Mouse (Mus musculus) embryonic facial prominence, embryonic 14.5 days (tissue): Measurements from ENCODE around the gene Msh5. TPM values are rescaled to one million over a fixed set of nuclear protein-coding genes. Genes with fewer than 3 reads are reported as not detected.

ENCODE experiments used
- ATAC-seq: fragments of 200-750 bp; cut with Nextera tagmentation; 2 replicates; pipeline ENCODE4 v1.8.0; 2017; ENCODE audit warnings: low read depth, moderate number of reproducible peaks, moderate TSS enrichment
- DNase-seq: peaks from one replicate; pipeline ENCODE4 v3.0.0-alpha.2; 2015; ENCODE audit warnings: low spot score
- H3K27ac ChIP-seq: fragments of 300-500 bp; sonication (generic); replicated peaks from 2 replicates; pipeline ENCODE4 v1.5.1; 2014; ENCODE audit warnings: low read depth, mild to moderate bottlenecking, low read length, moderate library complexity
- H3K27me3 ChIP-seq: fragments of 300-500 bp; sonication (generic); replicated peaks from 2 replicates; pipeline ENCODE4 v1.6.1; 2014; ENCODE audit warnings: low read length; ENCODE audit not compliant: control insufficient read depth, insufficient read depth
- H3K36me3 ChIP-seq: fragments of 300-500 bp; sonication (generic); 2 replicates; pipeline ENCODE4 v1.6.1; 2014; ENCODE audit warnings: low read length, mixed read lengths; ENCODE audit not compliant: control insufficient read depth, insufficient read depth
- H3K4me1 ChIP-seq: fragments of 300-500 bp; sonication (generic); 2 replicates; pipeline ENCODE4 v1.6.1; 2014; ENCODE audit warnings: antibody characterized with exemption, low read length; ENCODE audit not compliant: control insufficient read depth, insufficient read depth
- H3K4me2 ChIP-seq: fragments of 300-500 bp; sonication (generic); 2 replicates; pipeline ENCODE4 v1.6.1; 2014; ENCODE audit warnings: low read depth, mild to moderate bottlenecking, low read length, moderate library complexity, mixed read lengths
- H3K4me3 ChIP-seq: fragments of 300-500 bp; sonication (generic); 2 replicates; pipeline ENCODE4 v1.5.1; 2014; ENCODE audit warnings: low read depth, mild to moderate bottlenecking, low read length
- H3K9ac ChIP-seq: fragments of 300-500 bp; sonication (generic); 2 replicates; pipeline ENCODE4 v1.6.1; 2014; ENCODE audit warnings: low read depth, mild to moderate bottlenecking, low read length, moderate library complexity, mixed read lengths
- H3K9me3 ChIP-seq: fragments of 300-500 bp; sonication (generic); 2 replicates; pipeline ENCODE4 v1.6.1; 2016; ENCODE audit warnings: low read length; ENCODE audit not compliant: control insufficient read depth
- WGBS: fragments of 180-500 bp; shearing (Covaris S2); extraction: QIAGEN DNeasy Blood & Tissue Kit; methylation state at CpG from one replicate; pipeline ENCODE4 v1.1.7; 2014; 5-methylcytosine and 5-hydroxymethylcytosine counted together
- polyA plus RNA-seq: library from polyadenylated mRNA; unstranded; fragments of >200 nt; fragmentation: Nextera tagmentation; extraction: Ambion mirVana; gene quantifications from 2 replicates; pipeline ENCODE4 v1.2.1, GENCODE M21; 2014

Gene Msh5
- polyA plus RNA-seq, 1 experiment from 2014 or later: 2.5 TPM

DNA sequence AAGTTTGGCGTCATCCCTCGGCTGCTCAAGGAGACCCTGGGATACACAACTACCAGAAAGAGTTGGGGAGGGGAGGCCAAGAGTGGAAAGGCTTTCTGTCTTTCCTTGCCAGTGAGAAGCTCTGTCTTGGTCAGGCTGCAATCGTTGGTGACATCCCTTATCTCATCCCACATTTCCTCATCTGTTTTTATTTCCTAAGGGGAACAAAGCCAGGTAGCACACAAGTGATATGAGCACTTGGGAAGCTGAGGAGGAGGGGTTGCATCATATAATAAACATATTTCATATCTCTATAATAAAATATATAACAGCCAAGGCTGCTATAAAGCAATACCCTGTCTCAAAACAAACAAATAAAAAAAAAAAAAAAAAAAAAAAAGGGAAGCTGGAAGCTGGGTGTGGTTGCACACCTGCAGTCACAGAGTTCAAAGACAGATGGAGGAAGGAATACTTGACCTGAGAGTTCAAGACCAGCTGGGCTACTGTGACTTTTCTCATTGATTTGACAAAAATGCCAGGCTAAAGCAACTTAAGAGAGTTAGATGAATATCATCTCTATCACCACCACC, 37.5 kb upstream of the Msh5 start:
- H3K36me3 ChIP-seq: no peaks in the 10 kb centered on the region
- H3K27me3 ChIP-seq: no peaks in the 10 kb centered on the region
- no peaks in the 10 kb centered on the region for H3K4me1 ChIP-seq
- no peak for ATAC-seq
- H3K9ac ChIP-seq: no peak overlapping the region
- no peak overlapping the region for H3K27ac ChIP-seq
- no peaks in the 10 kb centered on the region for H3K9me3 ChIP-seq
- no peak overlapping the region for H3K4me3 ChIP-seq
- no peak overlapping the region for H3K4me2 ChIP-seq
- 77% methylated on average over 3 of the region's 3 CpGs for whole genome bisulfite sequencing
- DNase-seq: no peak

DNA sequence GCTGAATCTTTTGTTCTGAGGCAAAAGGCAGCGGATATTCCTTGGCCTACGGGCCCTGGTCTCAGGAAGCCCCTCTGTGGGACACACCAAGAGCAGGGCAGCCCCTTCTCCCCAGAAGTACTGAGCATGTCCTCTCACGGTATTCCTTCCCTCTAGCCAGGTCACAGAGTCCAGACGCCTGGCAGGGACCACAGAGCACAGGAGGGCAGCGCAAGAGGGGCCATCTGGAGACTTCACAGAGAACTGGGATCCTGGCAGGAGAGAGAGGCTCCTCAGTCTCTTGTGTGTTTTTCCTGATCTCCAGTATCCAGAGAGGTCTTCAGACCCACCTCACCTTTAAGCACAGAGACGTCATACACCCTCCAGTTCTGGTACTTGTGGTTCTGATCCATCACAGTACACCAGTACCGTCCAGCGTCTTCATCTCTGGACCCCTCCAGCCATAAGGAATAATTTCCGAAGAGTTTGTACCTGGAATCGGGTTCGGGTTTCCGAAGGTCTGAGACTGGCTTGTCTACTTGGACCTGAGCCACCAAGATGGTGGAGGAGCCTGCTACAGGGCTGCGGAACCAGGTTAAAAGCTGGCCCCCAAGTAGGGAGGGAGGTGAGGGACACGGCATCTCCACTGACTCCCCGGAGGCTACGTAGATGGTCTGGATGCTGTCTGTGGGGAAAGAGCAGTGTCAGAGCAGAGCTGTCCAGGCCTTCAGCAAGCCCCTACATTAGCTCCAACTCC, 36.5 kb upstream of the Msh5 start:
- Histone ChIP-seq H3K27ac (no peak overlapping the region), H3K9ac (0 out of 2 replicates have a peak overlapping the region, but pooled peaks have one; percentile 5), H3K4me2 (no peak overlapping the region), H3K27me3 (no peaks in the 10 kb centered on the region), H3K36me3 (no peaks in the 10 kb centered on the region), H3K4me3 (no peak overlapping the region), H3K4me1 (no peaks in the 10 kb centered on the region), H3K9me3 (no peaks in the 10 kb centered on the region)
- 84% methylated on average over 16 of the region's 16 CpGs for WGBS
- no peak for DNase-seq
- ATAC-seq: no peak

- Histone ChIP-seq H3K27ac (no peak overlapping the region), H3K9ac (no peak overlapping the region), H3K27me3 (no peaks in the 10 kb centered on the region), H3K36me3 (no peaks in the 10 kb centered on the region), H3K4me3 (no peak overlapping the region), H3K4me1 (peaks cover 3% of the 10 kb centered on the region; the same call in 1 of the 2 replicates), H3K4me2 (no peak overlapping the region), H3K9me3 (no peaks in the 10 kb centered on the region)
- WGBS: 70% methylated on average over 4 of the region's 4 CpGs
- ATAC-seq (no peak), DNase-seq (no peak)
Measured at GRCm38 (mm10) chr17:35080710-35081109, 34.2 kb upstream of the Msh5 start.

- DNase-seq (no peak), ATAC-seq (no peak)
- Histone ChIP-seq H3K9ac (no peak overlapping the region; the same call in 1 of the 2 replicates), H3K36me3 (no peaks in the 10 kb centered on the region), H3K9me3 (no peaks in the 10 kb centered on the region), H3K27ac (no peak overlapping the region), H3K4me1 (peaks cover 3% of the 10 kb centered on the region; the same call in 1 of the 2 replicates), H3K27me3 (no peaks in the 10 kb centered on the region), H3K4me2 (no peak overlapping the region), H3K4me3 (no peak overlapping the region)
- WGBS: 48% methylated on average over 6 of the region's 6 CpGs
Measured at GRCm38 (mm10) chr17:35080248-35080647, 33.7 kb upstream of the Msh5 start.

DNA sequence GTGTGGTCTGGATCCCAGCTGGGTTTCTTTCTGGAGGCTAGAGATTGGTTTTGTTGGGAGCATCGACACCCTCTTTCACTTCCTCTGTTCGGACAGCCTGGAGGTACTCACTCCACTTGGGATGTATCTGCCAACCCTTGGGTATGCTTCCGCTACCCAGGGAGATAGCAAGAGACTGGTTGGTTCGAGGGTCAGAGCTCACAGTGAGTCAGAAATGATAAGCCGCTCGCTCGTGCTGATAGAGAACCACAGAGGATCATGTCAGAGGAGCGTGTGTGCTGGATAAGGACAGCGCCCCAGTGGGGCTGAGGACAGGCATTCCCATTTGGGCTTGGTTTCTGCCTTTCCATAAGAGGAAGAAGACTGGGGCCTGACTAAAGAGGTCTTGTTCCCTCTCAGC, 33.2 kb upstream of the Msh5 start:
- no peak overlapping the region for H3K4me2 ChIP-seq
- ATAC-seq: no peak
- H3K4me3 ChIP-seq: no peak overlapping the region

GRCm38 (mm10) chr17:35077786-35078233, 31.3 kb upstream of the Msh5 start, which contains the start of gene Ly6g6d:
TSS of gene Ly6g6d (minus strand) at chr17:35078065.
- H3K4me2 ChIP-seq: peak within 1 kb of the TSS; percentile 43
- peak within 1 kb of the TSS; percentile 31 for H3K9ac ChIP-seq
- peaks cover 3% of the 10 kb centered on the region; the same call in 1 of the 2 replicates for H3K4me1 ChIP-seq
- no peaks in the 10 kb centered on the region for H3K36me3 ChIP-seq
- peak; percentile 21 for ATAC-seq
- no peak for DNase-seq
- H3K4me3 ChIP-seq: peak within 1 kb of the TSS; percentile 8; the same call in 1 of the 2 replicates
- WGBS: 12% methylated on average over 10 of the region's 14 CpGs
- no peaks in the 10 kb centered on the region for H3K9me3 ChIP-seq
- no peak within 1 kb of the TSS for H3K27ac ChIP-seq
- no peaks in the 10 kb centered on the region for H3K27me3 ChIP-seq

More for the DNA sequence above, 33.2 kb upstream of the Msh5 start:
- no peaks in the 10 kb centered on the region for H3K9me3 ChIP-seq
- no peak overlapping the region; the same call in 1 of the 2 replicates for H3K9ac ChIP-seq
- WGBS: 65% methylated on average over 9 of the region's 9 CpGs
- H3K36me3 ChIP-seq: no peaks in the 10 kb centered on the region
- no peak for DNase-seq
- no peak overlapping the region for H3K27ac ChIP-seq
- H3K4me1 ChIP-seq: peaks cover 3% of the 10 kb centered on the region; the same call in 1 of the 2 replicates
- no peaks in the 10 kb centered on the region for H3K27me3 ChIP-seq

DNA sequence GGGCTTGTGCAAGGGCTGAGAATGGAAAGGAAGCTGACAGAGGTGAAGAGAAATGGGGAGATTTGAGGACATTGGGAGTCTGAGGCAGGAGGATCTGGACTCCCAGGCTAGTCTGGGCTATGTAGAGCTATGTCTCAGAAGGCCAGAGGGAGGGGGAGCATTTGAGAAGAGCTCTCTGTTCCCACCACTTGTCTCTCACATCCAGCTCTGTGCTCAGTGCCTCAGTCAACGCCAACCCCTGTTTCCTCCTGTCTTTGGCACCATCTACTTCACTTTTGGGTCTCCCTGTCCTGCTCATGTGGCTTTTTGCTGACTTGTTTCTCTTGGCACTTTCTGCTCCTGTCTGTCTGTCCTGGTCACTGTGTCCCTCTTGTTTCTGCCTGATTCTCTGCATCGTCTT, 30.7 kb upstream of the Msh5 start:
- Histone ChIP-seq H3K4me2 (peak overlapping the region; percentile 43), H3K36me3 (no peaks in the 10 kb centered on the region), H3K9me3 (no peaks in the 10 kb centered on the region), H3K4me1 (peaks cover 3% of the 10 kb centered on the region; the same call in 1 of the 2 replicates), H3K4me3 (peak overlapping the region; percentile 8; the same call in 1 of the 2 replicates), H3K9ac (peak overlapping the region; percentile 31), H3K27me3 (no peaks in the 10 kb centered on the region), H3K27ac (no peak overlapping the region)
- DNase-seq (no peak), ATAC-seq (no peak)
- 44% methylated on average over 2 of the region's 2 CpGs for WGBS

GRCm38 (mm10) chr17:35076507-35077176, 30.1 kb upstream of the Msh5 start, which contains the start of gene Ly6g6e:
TSS of gene Ly6g6e (plus strand) at chr17:35076902.
- Histone ChIP-seq H3K9me3 (no peaks in the 10 kb centered on the region), H3K36me3 (no peaks in the 10 kb centered on the region), H3K4me3 (peak within 1 kb of the TSS; percentile 8; the same call in 1 of the 2 replicates), H3K4me1 (peaks cover 3% of the 10 kb centered on the region; the same call in 1 of the 2 replicates), H3K4me2 (peak within 1 kb of the TSS; percentile 43), H3K27ac (no peak within 1 kb of the TSS; the same call in 1 of the 2 replicates), H3K9ac (peak within 1 kb of the TSS; percentile 31), H3K27me3 (no peaks in the 10 kb centered on the region)
- 9% methylated on average over 10 of the region's 10 CpGs for WGBS
- ATAC-seq: peak; percentile 47
- DNase-seq: peak; percentile 39
